In the genomic region with DNA sequence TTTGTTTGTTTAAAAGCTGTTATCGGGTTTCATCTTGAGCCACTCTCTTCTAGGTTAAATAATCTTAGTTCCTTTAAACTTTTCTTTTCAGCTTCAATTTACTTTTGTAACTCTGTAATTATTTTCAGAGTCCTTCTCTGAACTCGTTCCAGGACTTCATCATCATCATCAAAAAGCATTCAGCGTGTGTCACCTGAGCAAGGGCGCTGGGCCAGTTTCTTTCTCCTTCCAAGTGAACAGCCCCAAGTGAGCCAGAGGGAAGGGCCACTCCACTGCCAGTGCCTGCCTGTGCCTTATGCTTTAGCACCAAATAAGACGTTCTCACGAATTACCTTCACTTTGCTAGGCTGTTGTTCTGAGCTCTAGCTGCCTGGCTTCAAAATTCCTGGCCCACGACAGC, we compare ENCODE assay signal across 23 mouse cellular contexts.
DNase-seq lines count a peak whose midpoint lies in the region; ATAC-seq lines count a peak whose summit lies in the region.
"Had no signal": no experiment of that assay in that cellular context is flagged by ENCODE, and none has a peak within 500 bp of the region (broad histone marks: within the 10 kb centered on the region; RNA-seq: fewer than 3 reads in every experiment).

No protein-coding gene starts in this region.

- H3K27me3 ChIP-seq in lung, embryonic 16.5 days (ENCODE audit: control insufficient read depth, insufficient read depth, low read depth, low read length): peaks cover 6% of the 10 kb centered on the region
- H3K27me3 ChIP-seq: CH12.LX had no signal

- no peaks in the 10 kb centered on the region for H3K36me3 ChIP-seq in lung, embryonic 16.5 days (ENCODE audit: control insufficient read depth, insufficient read depth, low read length)
- H3K36me3 ChIP-seq: embryonic facial prominence, embryonic 13.5 days; forebrain, embryonic 15.5 days; heart, embryonic 15.5 days; hindbrain, embryonic 10.5 days had no signal

- H3K4me1 ChIP-seq in lung, embryonic 16.5 days (replicated peaks; ENCODE audit: control insufficient read depth, insufficient read depth, low read length): no peaks in the 10 kb centered on the region
- H3K4me1 ChIP-seq: forebrain, embryonic 15.5 days; heart, embryonic 15.5 days; hindbrain, embryonic 10.5 days had no signal

- H3K9ac ChIP-seq in lung, embryonic 16.5 days (ENCODE audit: low read length): no peak overlapping the region
- H3K9ac ChIP-seq: embryonic facial prominence, embryonic 13.5 days; forebrain, embryonic 15.5 days; heart, embryonic 15.5 days; hindbrain, embryonic 14.5 days had no signal

- H3K9me3 ChIP-seq in lung, embryonic 16.5 days (ENCODE audit: control insufficient read depth, low read length): no peaks in the 10 kb centered on the region
- H3K9me3 ChIP-seq: embryonic facial prominence, embryonic 13.5 days; forebrain, embryonic 15.5 days; heart, embryonic 15.5 days; hindbrain, embryonic 10.5 days had no signal

- 48% methylated on average over 7 of the region's 7 CpGs for WGBS in lung, embryonic 16.5 days

- H3K4me2 ChIP-seq in lung, embryonic 16.5 days (ENCODE audit: low read depth, low read length): no peak overlapping the region
- H3K4me2 ChIP-seq: embryonic facial prominence, embryonic 13.5 days; forebrain, embryonic 15.5 days; heart, embryonic 11.5 days; heart, embryonic 15.5 days; hindbrain, embryonic 14.5 days had no signal

- intact Hi-C loops in heart, postnatal 10 days (cut with DNase I): no loop called here

- DNase-seq in heart, adult 11 months: peak; percentile 14
- no peak for DNase-seq in heart, postnatal 10 days
- peak; percentile 34 to 61 for DNase-seq in kidney, postnatal 36 days
- DNase-seq in kidney, adult 11 months: no peak
- no peak for DNase-seq in lung, postnatal 14 days
- peak; percentile 50 for DNase-seq in lung, postnatal 36 days
- DNase-seq in gastrocnemius, adult 18-20 months (ENCODE audit: low spot score): no peak
- DNase-seq: adrenal gland, postnatal 14 days; cerebellum, adult 11-12 months; cerebellum, adult 9-10 months; cerebellum, postnatal 25 days; gastrocnemius, postnatal 10 days; heart, adult 2 months had no signal

- H3K27ac ChIP-seq in lung, embryonic 16.5 days (ENCODE audit: low read length): 0 out of 2 replicates have a peak overlapping the region, but pooled peaks have one; percentile 15
- H3K27ac ChIP-seq: embryonic facial prominence, embryonic 13.5 days; forebrain, embryonic 15.5 days; heart, adult 2 months; heart, embryonic 15.5 days; hindbrain, embryonic 10.5 days; hindbrain, embryonic 14.5 days had no signal

- H3K4me3 ChIP-seq in lung, embryonic 16.5 days (ENCODE audit: low read length): no peak overlapping the region
- H3K4me3 ChIP-seq: embryonic facial prominence, embryonic 13.5 days; forebrain, embryonic 15.5 days; heart, adult 2 months; heart, embryonic 15.5 days; hindbrain, embryonic 10.5 days had no signal

- ATAC-seq in lung, embryonic 16.5 days (ENCODE audit: low read depth): peak; percentile 60; the same call in 1 of the 2 replicates
- ATAC-seq: activated CD4-positive, CD25-positive, alpha-beta regulatory T cell, adult 4 months; forebrain, embryonic 15.5 days; Patski had no signal

Comparison
In these comparisons a context has a peak if more than half of its experiments do, and no peak if none do; other contexts are left out.
1. DNase-seq: peak in heart, adult 11 months (single experiment), kidney, postnatal 36 days (2 of 2) and lung, postnatal 36 days (single experiment); none in heart, postnatal 10 days (0 of 2), kidney, adult 11 months (single experiment), lung, postnatal 14 days (single experiment) and gastrocnemius, adult 18-20 months (single experiment).